Mouse (Mus musculus) heart, postnatal 0 days (tissue): ENCODE measurements around the gene Aoc3. TPM values are rescaled to one million over a fixed set of nuclear protein-coding genes. Genes with fewer than 3 reads are reported as not detected.

Experiments used
- ATAC-seq: fragments of 200-750 bp; cut with Nextera tagmentation; 2 replicates; pipeline ENCODE4 v1.8.0; 2017; ENCODE audit warnings: low read depth, moderate number of reproducible peaks, moderate library complexity; ENCODE audit not compliant: insufficient read depth
- DNase-seq: peaks from one replicate; pipeline ENCODE4 v3.0.0-alpha.2; 2016; ENCODE audit warnings: low spot score
- H3K27ac ChIP-seq: fragments of 300-500 bp; sonication (generic); 2 replicates; pipeline ENCODE4 v1.5.1; 2014; ENCODE audit warnings: low read depth, mild to moderate bottlenecking
- H3K27me3 ChIP-seq: fragments of 300-500 bp; sonication (generic); 2 replicates; pipeline ENCODE4 v1.6.1; 2014; ENCODE audit warnings: low read length, mixed read lengths; ENCODE audit not compliant: control insufficient read depth, insufficient read depth
- H3K36me3 ChIP-seq: fragments of 300-500 bp; sonication (generic); replicated peaks from 2 replicates; pipeline ENCODE4 v1.6.1; 2014; ENCODE audit warnings: low read length, mixed read lengths; ENCODE audit not compliant: control insufficient read depth, insufficient read depth
- H3K4me1 ChIP-seq: fragments of 300-500 bp; sonication (generic); 2 replicates; pipeline ENCODE4 v1.6.1; 2014; ENCODE audit warnings: antibody characterized with exemption; ENCODE audit not compliant: control insufficient read depth, insufficient read depth
- H3K4me2 ChIP-seq: fragments of 300-500 bp; sonication (generic); 2 replicates; pipeline ENCODE4 v1.6.1; 2014; ENCODE audit warnings: low read depth, mild to moderate bottlenecking, low read length, moderate library complexity
- H3K4me3 ChIP-seq: fragments of 300-500 bp; sonication (generic); 2 replicates; pipeline ENCODE4 v1.5.1; 2014; ENCODE audit warnings: low read depth, low read length
- H3K9ac ChIP-seq: fragments of 300-500 bp; sonication (generic); replicated peaks from 2 replicates; pipeline ENCODE4 v1.6.1; 2014; ENCODE audit warnings: low read depth, low read length, mixed read lengths
- H3K9me3 ChIP-seq: fragments of 300-500 bp; sonication (generic); replicated peaks from 2 replicates; pipeline ENCODE4 v1.6.1; 2016; ENCODE audit warnings: low read length; ENCODE audit not compliant: control insufficient read depth
- CTCF ChIP-seq: IDR thresholded peaks from 2 replicates; pipeline ENCODE4 v1.5.1; 2016; ENCODE audit warnings: antibody characterized with exemption, control low read depth, low read depth
- EP300 ChIP-seq: IDR thresholded peaks from 2 replicates; pipeline ENCODE4 v1.6.1; 2016; ENCODE audit warnings: antibody characterized with exemption, low read depth
- WGBS: fragments of 180-500 bp; shearing (Covaris S2); extraction: QIAGEN DNeasy Blood & Tissue Kit; methylation state at CpG from one replicate; pipeline ENCODE4 v1.1.7; 2014; 5-methylcytosine and 5-hydroxymethylcytosine counted together
- polyA plus RNA-seq: library from polyadenylated mRNA; unstranded; fragments of >200 nt; fragmentation: Nextera tagmentation; extraction: Ambion mirVana; gene quantifications from 2 replicates; pipeline ENCODE4 v1.2.1, GENCODE M21; 2015
- total RNA-seq: library from RNA; depleted of rRNA; stranded (reverse); fragments of >200 nt; gene quantifications from 2 replicates; pipeline ENCODE4 v1.2.3, GENCODE M21; 2014; ENCODE audit warnings: low replicate concordance; rRNA removed

The Aoc3 gene
- 14.4 and 23.9 TPM in 2 replicates for total RNA-seq
- 2.5 and 2.8 TPM in 2 replicates for polyA plus RNA-seq

- no peaks in the 10 kb centered on the region for H3K9me3 ChIP-seq
- ATAC-seq (peak; percentile 74), DNase-seq (peak; percentile 55)
- peak within 1 kb of the TSS; percentile 40 for H3K9ac ChIP-seq
- TF ChIP-seq CTCF (no peak), EP300 (no peak)
- peaks cover 4% of the 10 kb centered on the region; the same call in 1 of the 2 replicates for H3K36me3 ChIP-seq
- H3K4me2 ChIP-seq, result peak within 1 kb of the TSS; percentile 53
- peak within 1 kb of the TSS; percentile 76 for H3K27ac ChIP-seq
- peak within 1 kb of the TSS; percentile 44 for H3K4me3 ChIP-seq
- H3K4me1 ChIP-seq, result peaks cover 10% of the 10 kb centered on the region; the same call in 1 of the 2 replicates
- H3K27me3 ChIP-seq, result no peaks in the 10 kb centered on the region
- 28% methylated on average over 7 of the region's 7 CpGs for WGBS
These were observed at the start of gene Aoc3 for GRCm38 (mm10) chr11:101330371-101330924. Gene Aoc3 (plus strand): TSS chr11:101330605.

GRCm38 (mm10) chr11:101280837-101281236 lies 49.6 kb upstream of the Aoc3 start:
- no peak for TF ChIP-seq CTCF
- TF ChIP-seq EP300, result no peak
- Histone ChIP-seq H3K27me3 (no peaks in the 10 kb centered on the region), H3K9me3 (no peaks in the 10 kb centered on the region), H3K4me2 (no peak overlapping the region), H3K27ac (no peak overlapping the region), H3K4me1 (peaks cover 25% of the 10 kb centered on the region), H3K36me3 (peaks cover 3% of the 10 kb centered on the region; the same call in 1 of the 2 replicates), H3K4me3 (no peak overlapping the region), H3K9ac (no peak overlapping the region)
- DNase-seq (no peak), ATAC-seq (no peak)
- WGBS, result 51% methylated on average over 7 of the region's 7 CpGs

DNA sequence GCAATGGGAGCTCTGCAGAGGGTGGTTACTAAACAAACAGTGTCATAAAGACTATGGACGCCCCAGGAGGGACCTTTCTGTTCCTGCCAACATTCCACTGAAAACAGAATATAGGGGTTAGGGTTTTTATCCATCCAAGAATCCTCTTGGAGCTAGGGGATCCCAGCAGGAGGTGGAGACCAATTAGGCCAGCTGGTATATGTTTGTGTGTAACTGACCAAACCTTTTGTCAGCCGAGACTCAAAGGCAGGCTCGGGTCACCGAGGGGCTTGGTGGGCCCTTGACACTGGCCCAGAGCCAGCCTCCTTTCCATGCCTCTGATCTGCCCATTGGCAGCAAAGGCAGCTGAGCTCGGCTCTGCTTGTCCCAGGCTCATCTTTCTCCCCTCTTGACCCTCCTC lies 47.5 kb upstream of the Aoc3 start:
- no peak overlapping the region for H3K4me2 ChIP-seq
- ATAC-seq, result no peak
- 42% methylated on average over 5 of the region's 5 CpGs for WGBS
- no peak overlapping the region for H3K9ac ChIP-seq
- H3K36me3 ChIP-seq, result peaks cover 19% of the 10 kb centered on the region
- H3K4me3 ChIP-seq, result no peak overlapping the region
- peaks cover 8% of the 10 kb centered on the region for H3K4me1 ChIP-seq
- no peak overlapping the region for H3K27ac ChIP-seq
- DNase-seq, result no peak
- H3K9me3 ChIP-seq, result no peaks in the 10 kb centered on the region
- H3K27me3 ChIP-seq, result no peaks in the 10 kb centered on the region
- TF ChIP-seq CTCF (no peak), EP300 (no peak)

GRCm38 (mm10) chr11:101283805-101284204 lies 46.6 kb upstream of the Aoc3 start:
- ATAC-seq, result no peak
- WGBS, result 54% methylated on average over 4 of the region's 4 CpGs

DNA sequence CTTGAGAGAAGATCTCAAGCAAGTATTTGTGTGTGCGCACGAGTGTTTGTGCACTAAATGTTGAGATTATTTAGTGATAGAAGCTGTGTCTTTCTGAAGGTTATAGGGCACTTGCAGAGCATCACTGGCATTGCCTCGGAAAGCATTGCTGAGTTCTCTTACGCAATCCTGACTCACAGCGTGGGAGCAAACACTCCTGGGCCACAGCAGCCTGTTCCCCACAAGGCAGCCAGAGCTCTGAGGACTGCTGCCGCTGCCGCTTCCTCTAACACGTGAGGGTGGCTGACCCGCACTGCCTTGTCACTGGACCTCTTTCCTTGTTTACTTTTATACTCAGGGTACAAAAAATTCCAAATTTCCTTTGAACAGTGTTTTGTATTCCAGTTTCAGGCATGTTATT lies 43.1 kb upstream of the Aoc3 start:
- no peak overlapping the region for H3K4me2 ChIP-seq
- no peak for ATAC-seq
- H3K9ac ChIP-seq, result no peak overlapping the region
- H3K9me3 ChIP-seq, result no peaks in the 10 kb centered on the region
- 77% methylated on average over 9 of the region's 9 CpGs for WGBS
- TF ChIP-seq EP300, result no peak
- no peak for TF ChIP-seq CTCF
- H3K36me3 ChIP-seq, result peaks cover 62% of the 10 kb centered on the region
- no peak for DNase-seq
- no peaks in the 10 kb centered on the region for H3K27me3 ChIP-seq
- H3K4me1 ChIP-seq, result no peaks in the 10 kb centered on the region
- no peak overlapping the region for H3K4me3 ChIP-seq
- H3K27ac ChIP-seq, result no peak overlapping the region

More at GRCm38 (mm10) chr11:101283805-101284204, 46.6 kb upstream of the Aoc3 start:
- H3K9ac ChIP-seq, result no peak overlapping the region
- H3K36me3 ChIP-seq, result peaks cover 28% of the 10 kb centered on the region
- H3K27me3 ChIP-seq, result no peaks in the 10 kb centered on the region
- TF ChIP-seq EP300 (no peak), CTCF (no peak)
- no peak overlapping the region for H3K4me2 ChIP-seq
- H3K4me3 ChIP-seq, result no peak overlapping the region
- H3K27ac ChIP-seq, result no peak overlapping the region
- DNase-seq, result no peak
- no peaks in the 10 kb centered on the region for H3K9me3 ChIP-seq
- peaks cover 5% of the 10 kb centered on the region; the same call in 1 of the 2 replicates for H3K4me1 ChIP-seq

GRCm38 (mm10) chr11:101291231-101291630 lies 39.2 kb upstream of the Aoc3 start:
- Histone ChIP-seq H3K4me3 (no peak overlapping the region), H3K4me2 (no peak overlapping the region), H3K9ac (no peak overlapping the region), H3K27ac (no peak overlapping the region), H3K4me1 (no peaks in the 10 kb centered on the region), H3K27me3 (no peaks in the 10 kb centered on the region), H3K36me3 (peaks cover 91% of the 10 kb centered on the region), H3K9me3 (no peaks in the 10 kb centered on the region)
- 93% methylated on average over 8 of the region's 8 CpGs for WGBS
- DNase-seq, result no peak
- no peak for TF ChIP-seq CTCF
- TF ChIP-seq EP300, result no peak
- ATAC-seq, result no peak
